Mouse (Mus musculus) adrenal gland, postnatal 4 days (tissue): Measurements from ENCODE around the gene Mki67. TPM values are rescaled to one million over a fixed set of nuclear protein-coding genes. Genes with fewer than 3 reads are reported as not detected.
A peak's percentile ranks its signal among the peaks of the same experiment; 100 is the strongest.

Experiments used
- DNase-seq, 2 experiments: peaks; one replicate each; pipeline ENCODE4 v3.0.0; 2021 to 2022; ENCODE audit warnings: low spot score in 2 of 2, mixed read lengths in 2 of 2
- long read RNA-seq, 2 experiments: library from polyadenylated mRNA; stranded (forward); transcript quantifications; one replicate each; pipeline ENCODE4 v2.0.0; 2021
- total RNA-seq, 2 experiments: library from RNA; stranded (reverse); gene quantifications; 2 replicates each; pipeline ENCODE4 v1.2.3; 2021

Mki67 gene
- total RNA-seq, result 10 to 100 TPM; 68.1 to 95.6 TPM
- long read RNA-seq, experiment 1, partial matches to known transcripts, result 4 of 4 reads
- long read RNA-seq, experiment 1, other reads (novel, unspliced or antisense), result 0 of 4 reads
- long read RNA-seq, experiment 2, partial matches to known transcripts, result 10 of 16 reads
- long read RNA-seq, experiment 2, other reads (novel, unspliced or antisense), result 6 of 16 reads

DNA sequence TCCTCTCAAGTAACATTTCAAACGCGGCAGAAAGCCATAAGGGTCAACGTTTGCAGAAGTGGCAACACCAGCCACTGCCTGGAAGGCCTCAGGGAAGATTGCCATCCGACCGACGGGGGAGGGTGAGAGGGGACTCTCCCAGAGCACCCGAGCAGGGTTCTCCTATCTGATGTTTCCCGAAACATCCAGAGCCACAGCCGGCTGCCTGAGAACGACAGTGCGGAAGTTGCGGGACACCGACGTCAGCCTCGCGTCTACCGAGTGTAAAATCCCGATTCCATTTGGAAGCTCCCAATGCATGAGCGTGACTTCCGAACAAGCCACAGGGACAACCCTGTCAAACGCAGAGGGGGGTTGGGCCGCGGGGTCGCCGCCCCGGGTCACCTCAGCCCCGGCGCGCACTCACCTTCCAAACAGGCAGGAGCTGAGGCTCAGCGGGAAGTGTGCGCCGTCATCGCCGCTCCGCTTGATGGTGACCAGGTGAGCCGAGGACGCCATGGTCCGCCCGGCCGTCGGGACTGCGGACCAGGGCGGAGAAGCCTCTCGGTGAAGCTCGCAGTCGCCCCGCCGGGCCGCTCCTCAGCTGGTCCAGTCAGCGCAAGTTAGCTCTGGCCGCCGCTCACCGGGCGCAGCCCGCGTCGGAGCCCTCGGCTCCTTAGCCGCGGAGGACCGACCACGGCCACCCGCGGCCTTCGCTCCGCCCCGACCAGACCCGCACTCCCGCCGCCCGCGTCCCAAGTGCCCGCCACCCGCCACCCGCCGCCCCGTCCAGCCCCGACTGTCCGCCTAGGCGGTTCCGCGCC lies at the start of gene Mki67:
Gene Mki67, minus strand, starts transcription at position 720 of the 803 bp plus-strand sequence.
- peak; percentile 6 to 17 for DNase-seq

DNA sequence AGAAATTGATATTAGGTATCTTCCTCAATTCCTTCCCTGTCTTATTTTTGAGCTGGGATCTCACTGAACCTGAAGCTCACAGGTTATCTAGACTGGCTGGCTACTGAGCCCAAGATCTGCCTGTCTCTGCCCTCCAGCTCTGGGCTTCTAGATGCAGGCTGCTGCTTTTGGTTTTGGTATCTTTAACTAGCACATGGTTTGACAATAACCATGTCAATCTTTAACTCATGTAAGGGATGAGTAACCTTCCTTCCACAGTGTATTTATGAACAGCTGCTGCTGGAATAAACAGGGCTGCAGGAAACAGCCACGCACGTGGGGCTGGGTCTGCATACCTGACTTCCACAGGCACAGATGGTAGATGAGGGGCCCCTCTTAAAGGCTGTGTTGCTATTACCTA lies 47.1 kb upstream of the Mki67 start:
- DNase-seq, result no peak

DNA sequence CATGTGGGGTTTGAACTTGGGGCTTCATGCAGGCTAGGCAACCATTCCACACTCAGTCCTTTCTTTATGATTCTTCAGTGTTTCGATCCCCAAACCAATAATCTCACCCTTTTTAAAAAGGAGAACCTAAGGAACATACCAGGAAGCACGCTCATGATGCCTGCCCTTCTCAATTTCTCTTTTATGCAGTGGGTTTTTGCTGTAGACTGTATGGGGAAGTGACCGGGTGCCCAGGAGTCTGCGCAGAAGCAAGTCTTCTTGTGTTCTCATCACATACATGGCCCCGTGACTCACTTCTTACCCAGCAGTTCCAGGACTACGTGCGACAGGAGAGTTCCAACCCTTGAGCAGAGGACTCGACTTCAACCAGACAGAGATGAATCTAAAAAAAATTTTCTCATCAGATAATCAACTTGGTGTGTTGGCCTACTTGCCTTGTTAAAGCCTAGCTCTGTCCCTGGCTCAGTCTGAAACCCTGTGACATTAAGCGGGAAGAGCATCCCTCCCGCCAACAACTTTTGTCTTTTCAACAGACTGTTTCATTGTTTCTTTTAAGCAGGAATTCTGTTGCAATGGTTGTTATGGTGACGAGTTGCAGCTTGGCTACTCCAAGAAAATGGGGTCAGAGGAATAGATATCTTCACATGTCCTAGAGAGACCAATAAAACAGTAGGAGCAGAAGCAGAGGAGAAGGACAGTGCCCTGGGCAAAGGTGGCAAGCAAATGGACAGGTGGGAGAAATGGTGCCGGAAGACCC lies 42.8 kb upstream of the Mki67 start:
- no peak for DNase-seq

DNA sequence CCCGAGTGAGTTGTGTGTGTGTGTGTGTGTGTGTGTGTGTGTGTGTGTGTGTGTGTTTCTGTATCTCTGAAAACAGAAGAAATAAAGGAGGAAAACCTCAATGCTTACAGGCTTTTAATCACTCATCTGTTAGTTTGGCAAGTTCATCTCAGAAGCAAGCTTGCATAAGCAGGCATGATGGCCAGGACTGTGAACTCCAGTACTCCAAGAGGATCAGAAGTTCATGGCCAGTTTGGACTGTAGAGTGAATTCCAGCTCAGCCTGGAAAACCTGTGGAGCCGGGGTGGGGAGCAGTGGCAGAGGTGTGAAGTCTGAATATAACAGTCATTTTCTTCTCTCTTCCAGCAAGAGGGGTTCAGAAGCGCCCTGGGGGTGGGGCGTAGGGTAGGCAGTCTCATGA lies 42.0 kb upstream of the Mki67 start:
- no peak for DNase-seq

DNA sequence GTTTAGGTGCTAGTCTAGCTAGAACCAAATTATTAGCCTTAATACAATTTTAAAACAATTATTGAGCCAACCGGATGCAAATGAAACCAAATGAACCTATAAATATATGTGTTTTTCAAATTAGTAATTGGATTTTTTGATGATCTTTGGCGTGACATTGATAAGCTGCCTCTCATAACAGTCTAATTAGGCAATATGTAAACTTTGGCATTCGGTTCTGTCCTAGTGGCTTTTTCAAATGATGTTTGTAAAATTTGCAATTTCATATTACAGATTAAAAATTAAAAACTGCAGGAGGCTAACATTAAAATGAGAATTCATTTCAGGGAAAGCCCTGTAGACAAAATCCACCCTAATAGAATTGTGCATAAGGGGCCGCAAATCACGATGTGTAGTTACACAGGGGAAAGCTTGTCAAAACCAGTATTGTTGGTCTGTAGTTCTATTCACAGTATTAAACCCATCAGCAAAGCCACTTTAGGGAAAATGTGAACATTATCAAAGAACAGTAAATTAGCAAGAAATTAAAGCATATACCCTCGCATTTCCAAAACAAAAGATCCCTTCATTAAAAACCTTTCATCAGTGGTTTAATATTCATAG lies 40.9 kb upstream of the Mki67 start:
- DNase-seq, result no peak

DNA sequence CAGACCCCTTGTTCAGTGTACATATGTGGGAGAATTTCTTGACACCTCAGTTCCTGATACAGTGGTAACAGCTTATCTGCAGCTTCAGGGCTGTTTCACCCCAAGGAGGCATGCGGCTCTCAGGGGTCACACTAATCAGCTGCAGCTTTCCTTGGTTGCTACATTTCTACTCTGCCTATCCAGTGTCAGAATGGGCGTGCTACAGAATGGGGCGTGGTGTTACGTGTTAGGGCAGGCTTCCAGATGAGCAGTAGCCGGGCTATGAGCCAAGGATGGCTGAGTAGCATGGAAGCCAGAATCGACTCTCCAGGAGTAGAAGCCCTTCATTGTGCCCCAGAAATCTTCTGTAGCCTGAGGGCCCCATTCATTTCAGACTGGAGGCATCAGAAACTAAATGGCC lies 32.8 kb upstream of the Mki67 start:
- no peak for DNase-seq

DNA sequence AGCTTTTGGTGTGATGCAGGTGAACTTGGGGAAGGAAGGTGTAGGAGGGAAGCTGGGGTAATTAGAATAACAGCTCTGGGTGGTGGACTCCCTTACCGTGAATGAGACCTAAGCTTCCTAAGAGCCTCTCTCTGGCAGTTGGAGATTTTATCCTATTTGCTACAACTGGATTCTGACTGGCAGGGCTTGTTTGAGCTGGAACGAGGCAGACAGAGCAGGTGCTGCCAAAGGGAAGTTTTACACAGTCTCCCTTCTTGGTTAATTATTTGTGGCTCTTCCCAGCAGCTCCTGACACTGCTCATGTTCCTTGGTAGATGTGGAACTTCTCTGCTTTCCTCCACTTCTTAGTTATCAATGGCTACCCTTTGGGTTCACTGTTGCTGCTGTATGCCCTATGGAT lies 30.9 kb upstream of the Mki67 start:
- no peak for DNase-seq

DNA sequence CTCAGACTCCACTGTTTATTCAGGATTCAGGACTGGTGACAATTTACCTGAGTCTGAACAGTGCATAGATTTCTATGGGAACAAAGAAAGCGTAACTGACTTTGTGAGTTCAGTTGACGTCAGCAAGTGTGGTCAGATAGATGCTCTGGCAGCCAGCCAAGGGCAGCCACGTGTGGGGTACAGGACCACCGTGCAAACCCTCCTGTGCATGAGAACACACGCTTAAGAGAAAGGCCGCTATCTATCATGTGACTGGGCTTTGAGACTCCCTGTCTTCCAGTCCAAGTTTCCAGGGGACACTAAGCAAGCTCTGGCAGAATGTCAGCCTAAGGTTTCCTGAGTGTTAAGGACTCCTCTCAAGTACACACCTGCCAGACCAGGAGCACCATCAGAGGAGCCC lies 30.4 kb upstream of the Mki67 start:
- DNase-seq, result no peak

DNA sequence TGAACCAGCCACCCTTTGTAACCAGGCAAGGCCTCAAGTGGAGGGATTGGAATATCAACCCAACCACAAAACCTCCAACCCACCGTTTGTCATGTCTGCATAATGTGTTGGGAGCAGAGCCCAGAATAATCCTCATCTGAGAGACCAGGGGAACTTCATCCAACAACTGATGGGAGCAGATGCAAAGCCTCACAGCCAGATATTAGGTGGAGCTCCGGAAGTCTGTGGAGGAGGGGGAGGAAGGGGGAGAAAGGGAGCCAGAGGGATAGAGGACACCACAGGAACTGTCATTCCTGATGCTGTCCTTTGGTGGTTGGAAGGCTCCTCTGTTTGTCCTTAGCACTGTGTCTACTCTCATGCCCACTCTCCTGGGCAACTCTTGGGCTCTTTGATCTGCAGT lies 28.9 kb upstream of the Mki67 start:
- no peak for DNase-seq

DNA sequence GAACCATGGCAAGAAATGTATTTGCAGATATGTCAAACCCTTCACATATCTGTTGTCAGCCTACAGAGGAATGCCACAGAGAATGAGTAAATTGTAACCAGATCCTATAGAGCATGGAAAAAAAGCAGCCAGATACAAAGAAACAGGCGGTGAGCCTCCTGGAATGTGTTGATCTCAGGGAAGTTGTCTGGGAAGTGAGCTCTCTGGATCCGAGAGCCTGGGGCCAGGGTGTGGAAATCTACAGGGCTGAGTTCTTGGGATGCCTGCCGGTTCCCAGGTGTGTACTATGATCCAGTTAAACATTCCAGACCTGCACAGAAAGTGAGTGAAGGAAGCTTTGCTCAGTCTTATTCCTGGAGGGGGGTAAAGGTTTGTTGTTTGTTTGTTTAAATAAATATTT lies 24.3 kb upstream of the Mki67 start:
- DNase-seq, result no peak

DNA sequence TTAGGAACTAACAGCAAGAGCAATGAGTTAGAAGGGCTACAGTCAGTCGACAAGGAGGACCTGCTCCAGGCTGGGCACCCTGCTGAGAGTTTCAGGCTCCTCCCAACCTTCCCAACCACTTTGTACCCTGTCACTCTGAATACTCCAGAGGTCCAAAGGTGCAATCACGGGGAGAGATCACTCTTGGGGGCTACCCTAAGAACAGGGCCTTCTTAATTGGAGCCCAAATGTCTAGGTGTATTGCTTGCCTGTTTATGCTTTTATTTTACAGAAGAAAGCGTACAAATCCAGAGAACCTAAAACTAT lies 20.4 kb upstream of the Mki67 start:
- no peak for DNase-seq

DNA sequence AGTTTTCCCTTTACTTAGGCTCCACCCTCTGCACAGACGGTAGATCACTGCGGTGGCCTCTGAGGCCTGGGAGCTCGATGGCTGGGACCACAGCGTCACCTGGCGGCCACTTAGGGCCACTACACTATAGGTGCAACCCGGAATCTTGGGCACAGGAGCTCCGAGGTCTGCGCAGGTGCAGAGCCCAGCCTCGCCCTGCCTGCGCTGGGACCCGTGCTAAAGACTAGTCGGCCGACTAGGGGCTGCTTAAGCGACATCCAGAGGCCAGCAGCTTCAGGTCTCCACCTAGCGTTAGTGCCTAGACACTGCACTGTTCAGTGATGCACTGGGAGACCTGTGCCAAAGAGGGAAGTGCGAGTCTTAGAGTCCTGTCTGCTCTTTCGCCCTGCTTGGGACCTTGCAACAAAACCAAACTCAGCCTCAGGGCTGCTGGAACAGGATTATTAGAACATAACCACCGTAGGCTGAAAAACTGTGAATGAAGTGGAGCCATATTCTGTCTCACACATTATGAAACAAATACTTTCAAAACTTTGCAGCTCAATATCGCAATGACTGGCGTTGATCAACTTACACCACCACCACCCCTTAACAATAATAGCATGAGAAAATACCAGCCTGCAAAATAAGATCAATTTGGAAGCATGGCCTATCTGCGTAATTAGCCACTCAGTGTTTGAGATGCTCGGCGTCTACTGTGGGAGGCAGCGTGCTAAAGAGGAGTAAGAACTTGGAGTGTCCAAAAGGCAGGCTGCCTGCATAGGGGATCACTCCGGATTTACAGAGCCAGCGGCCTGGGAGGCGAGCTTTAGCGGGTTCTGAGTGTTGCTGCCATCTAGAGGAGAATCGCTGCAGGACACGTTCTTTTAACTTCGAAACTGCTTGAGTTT lies 19.8 kb upstream of the Mki67 start:
- DNase-seq, result peak; percentile 53 to 64

DNA sequence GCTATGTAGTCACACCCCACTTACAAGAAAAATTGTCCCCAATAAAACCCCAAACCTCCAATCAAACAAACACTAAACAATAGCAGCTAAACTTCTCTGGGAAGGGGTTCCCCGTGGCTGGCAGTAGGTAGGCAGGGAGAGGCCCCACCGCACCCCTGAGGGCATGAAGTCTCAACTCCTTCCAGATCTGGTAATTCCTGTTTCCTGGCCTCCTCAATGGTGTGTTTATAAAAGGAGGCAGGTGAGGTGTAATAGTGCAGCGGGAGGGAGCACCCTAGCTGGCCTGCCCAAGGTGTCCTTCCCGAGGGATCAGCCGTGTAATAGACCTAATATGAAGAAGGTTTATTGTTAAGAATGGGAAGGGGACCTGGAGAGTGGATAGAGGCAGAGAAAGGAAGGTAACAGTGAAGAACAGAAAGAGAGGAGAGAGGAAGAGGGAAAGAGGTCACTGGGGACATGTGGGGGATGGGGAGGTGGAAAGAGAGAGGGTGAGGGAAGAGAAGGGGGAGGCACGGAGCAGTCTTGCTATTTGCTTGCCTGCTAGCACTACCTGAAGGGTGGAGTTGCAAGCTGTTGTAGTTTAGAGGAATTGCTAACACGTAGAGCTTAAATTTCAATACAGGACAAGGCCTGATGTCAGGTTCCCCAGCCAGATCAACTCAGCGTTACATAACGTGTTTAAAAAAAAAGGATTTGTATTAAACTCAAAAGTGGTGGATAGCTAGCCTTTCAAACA lies 18.9 kb upstream of the Mki67 start:
- no peak for DNase-seq

DNA sequence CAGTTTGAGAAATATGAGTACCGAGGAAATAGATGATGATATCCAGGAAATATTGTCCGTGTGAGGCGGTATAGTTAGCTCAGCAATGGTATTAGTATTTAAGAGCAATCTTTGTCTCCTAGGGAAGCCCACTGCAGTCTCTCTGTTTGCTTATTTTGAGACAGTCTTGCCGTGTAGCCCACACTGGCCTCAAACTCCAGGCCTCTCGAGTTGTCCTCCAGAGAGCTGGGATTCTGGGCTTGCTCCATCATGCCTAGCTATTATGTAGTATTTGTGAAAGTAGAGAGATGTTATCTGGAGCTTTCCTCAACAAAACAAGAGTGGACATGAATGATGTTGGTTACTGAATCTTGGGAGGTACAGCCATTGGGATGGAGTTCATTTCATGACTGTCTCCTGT lies 18.2 kb upstream of the Mki67 start:
- DNase-seq, result no peak

DNA sequence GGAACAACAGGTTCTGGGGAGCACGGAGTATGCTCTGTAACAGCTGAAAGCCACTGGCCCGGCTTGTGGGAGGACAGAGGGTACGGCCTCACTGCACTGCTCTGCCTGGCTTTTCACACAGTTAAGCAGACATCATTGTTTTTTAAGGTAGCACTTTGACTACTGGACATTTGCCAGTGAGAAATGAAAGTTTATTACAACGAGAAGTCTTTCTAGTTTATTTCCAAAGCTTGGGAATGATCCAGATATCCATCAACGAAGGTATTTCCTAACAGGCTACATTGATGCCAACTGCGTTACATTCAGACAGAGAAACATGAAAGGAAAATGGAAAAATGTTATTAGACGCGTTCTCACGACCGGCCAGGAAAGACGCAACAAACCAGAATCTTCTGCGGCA lies 11.9 kb upstream of the Mki67 start:
- DNase-seq, result no peak

DNA sequence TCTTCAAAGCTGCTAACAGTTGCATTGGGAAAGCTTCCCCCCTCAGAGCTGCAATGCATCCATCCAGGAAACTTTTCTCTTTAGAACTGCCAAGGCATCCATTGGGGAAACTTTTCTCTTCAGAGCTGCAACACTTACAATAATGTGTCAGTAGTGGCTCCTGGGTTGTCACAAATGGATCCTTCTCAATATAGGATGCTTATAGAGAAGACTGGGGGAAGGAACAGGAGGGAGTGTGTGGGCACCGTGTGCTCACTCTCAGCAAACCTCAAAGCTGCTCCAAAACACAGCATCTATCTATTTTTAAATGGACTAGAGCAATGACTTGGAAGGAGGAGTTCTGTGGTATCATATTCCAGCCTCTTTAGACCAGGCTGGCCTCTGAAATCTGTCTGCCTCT lies 10.5 kb upstream of the Mki67 start:
- no peak for DNase-seq

DNA sequence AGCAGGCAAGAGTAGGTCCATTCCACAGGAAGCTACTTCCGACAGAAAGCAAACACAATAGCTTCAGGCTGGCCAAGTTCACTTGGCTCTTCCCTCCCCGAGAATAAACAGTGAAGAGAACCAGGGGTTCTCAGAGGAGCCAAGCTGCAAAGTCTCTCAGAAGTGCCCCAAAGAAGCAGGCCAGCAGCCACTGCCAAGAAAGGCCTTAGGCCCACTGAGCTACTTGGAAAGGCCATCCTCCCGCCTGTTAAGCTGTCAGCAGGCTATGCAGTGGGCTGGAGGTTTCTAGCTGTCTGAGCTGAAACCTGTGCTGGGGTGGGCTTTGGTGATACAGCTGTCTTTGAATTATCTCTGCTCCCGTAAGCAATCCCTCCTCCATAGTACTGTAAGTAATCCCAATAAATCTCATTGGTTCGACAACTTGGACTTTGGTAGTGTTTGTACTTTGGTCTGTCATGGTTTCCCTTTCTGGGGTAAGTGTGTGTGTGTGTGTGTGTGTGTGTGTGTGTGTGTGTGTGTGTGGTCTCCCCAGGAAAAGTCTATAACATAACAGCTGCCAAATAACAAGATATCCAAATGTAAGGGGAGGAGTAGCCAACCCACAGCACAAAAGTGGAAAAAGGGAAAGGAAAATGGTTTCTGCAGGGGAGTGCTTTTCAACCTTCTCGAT lies 7.6 kb upstream of the Mki67 start:
- DNase-seq, result no peak

DNA sequence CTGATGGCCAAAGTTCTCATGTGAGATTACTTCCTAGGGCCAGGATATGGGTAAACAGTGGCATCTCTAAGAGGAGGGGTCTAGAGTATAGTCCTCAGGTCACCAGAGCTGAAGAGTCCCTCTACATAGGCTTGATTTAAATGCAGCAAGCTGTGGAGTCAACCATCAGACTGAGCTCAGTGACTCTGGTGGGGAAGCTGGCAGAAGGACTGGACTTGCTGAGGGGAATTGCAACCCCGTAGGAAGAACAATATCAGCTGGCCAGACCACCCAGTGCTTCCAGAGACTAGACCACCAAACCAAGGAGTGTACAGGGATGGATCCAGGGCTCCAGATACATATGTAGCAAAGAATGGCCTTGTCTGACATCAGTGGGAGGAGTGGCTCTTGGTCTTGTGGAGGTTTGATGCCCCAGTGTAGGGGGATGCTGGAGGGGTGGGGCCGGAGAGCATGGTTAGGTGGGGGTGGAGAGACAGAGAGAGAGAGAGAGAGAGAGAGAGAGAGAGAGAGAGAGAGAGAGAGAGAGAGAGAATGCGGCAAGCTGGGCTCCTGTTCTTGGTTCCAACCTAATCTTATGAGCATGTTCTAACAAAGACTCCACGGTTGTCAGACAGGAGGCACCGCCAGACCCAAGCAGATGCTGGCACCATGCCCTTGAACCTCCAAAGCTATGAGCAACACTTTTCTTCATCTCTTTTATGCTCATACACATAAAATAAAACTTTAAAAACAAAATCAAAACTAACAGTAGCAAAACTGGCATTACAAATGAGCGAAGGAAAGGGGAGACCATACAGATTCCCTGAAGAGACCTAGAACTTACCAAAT lies 6.1 kb upstream of the Mki67 start:
- no peak for DNase-seq

DNA sequence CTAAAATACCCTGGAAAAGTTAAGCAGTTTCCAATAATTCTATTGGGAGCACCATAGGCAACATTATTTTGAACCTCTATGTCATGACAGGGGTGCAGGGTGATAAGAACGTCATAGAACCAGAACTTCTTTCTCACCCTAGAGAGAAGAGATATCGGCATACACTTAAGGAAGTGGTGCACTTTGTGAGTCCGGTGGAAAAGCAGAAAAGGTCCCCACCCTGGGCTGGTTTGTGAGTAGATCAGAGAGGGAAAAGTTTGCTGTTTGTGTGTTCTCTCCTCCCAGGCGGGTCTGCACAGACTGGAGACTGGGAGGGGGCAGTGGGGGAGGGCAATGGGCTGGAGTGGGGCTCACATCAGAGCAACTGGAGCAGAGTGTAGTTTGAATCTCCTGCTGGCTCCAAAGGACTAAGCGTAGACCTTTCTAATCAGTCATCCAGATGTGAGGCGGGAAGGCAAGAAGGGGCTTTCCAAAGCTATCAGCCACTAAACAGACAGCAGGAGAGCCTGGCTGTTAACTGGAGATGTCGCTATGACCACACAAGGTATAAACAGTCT lies 5.4 kb upstream of the Mki67 start:
- DNase-seq, result no peak
